Mouse (Mus musculus) kidney, adult 9 months (tissue): ENCODE measurements around the gene Tbce.

ENCODE experiments used
- DNase-seq: peaks from one replicate; pipeline ENCODE4 v3.0.0; 2022

The Tbce gene

DNA sequence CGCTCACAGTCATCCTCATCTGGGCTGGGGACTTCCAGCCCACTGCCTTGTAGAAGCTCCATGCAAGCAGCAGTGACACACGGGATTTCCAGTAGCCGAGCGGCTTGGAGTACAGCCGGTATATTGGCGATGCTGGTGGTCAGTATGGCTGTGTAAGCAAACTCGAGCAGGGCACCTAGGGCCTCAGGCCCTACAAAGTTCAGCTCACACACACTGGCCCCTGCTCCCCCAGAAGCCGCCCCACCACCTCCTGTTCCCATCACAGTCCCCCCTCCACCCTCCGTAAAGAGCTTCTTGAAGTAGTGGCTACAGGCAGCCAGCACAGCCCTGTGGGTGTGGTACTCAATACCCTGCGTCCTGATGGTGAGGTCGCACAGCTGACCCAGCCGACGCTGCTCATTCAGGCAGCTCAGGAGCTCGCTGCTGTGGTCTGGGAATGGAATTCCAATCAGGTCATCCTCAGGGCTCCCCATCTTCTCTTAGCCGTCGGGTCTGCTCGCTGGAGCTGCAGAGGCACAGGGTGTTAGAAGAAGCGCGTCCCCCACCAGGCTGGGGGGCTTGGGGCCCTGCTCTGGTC, 74.0 kb downstream of the Tbce start:
- no peak for DNase-seq

DNA sequence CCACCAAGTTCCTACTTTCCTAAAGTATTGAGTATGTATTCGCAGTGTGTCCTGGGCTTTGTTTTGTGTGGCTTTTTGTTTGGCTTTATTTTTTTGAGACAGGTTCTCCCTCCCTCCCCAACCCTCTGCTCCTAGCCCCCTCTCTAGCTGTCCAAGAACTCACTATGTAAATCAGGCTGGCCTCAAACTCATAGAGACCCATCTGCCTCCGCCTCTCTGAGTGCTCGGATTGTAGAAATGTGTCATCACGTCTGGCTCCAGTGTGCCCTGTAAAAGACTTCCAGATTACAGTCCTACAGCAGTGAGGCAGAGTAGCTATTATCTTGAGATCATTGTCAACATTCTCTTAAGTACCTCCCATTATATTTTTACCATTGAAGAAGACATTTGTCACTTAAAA, 78.4 kb downstream of the Tbce start:
- DNase-seq: no peak

DNA sequence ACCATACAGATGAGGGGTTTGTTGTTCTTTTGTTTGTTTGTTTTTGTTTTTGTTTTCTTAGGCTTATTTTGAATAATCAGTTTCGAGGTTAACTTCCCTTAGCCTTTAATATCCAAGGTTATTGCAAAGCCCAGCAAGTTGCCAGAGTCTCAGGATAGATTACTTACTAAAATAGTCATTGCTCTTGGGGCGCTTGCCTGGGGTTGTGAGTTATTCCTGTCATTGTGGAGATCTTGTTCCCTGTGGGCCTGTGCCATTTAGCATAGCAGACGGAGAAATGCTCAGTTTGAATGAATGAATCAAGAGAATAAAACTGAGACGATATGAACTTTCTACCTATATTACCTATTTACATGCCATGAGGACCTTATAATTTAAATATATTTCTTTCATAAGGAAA, 79.2 kb downstream of the Tbce start:
- DNase-seq: no peak

DNA sequence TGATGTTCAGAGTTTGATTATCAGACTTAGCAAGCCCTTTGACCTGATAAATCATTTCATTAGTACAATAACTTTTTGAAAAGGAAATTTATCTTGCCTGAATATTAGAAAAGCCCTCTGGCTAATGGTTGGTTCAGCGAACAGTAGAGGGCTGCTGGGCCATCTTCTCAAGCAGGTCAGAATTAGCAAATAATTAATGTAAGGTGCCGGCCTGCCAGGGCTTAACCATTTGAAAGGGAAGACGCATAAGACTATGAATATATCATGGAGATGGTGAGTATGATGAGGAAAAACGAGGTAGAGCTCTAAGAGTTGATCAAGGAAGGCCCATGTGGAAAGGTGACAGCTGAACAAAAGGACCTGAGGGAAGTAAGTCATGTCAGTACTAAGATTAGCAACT, 82.8 kb downstream of the Tbce start:
- peak; percentile 68 for DNase-seq

DNA sequence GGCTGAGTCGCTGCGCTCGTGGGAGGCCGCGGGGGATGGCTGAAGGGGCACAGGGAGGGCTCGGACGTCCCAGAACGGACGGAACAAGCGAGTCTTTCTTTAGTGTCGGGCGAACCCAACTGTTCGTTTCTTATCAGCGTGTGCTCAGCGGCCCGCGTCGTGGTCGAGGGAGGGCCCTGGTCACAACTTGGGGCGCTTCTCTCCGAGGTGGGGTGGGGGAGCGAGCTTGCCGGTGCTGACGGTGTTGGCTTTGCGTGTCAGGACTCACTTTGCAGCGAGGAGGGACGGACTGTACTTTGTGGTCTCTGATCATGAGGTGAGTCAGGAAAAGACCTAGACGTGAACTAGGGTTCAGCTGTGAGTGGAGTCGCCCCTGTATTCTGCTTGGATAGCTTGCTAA, 84.5 kb downstream of the Tbce start:
- peak; percentile 45 for DNase-seq

DNA sequence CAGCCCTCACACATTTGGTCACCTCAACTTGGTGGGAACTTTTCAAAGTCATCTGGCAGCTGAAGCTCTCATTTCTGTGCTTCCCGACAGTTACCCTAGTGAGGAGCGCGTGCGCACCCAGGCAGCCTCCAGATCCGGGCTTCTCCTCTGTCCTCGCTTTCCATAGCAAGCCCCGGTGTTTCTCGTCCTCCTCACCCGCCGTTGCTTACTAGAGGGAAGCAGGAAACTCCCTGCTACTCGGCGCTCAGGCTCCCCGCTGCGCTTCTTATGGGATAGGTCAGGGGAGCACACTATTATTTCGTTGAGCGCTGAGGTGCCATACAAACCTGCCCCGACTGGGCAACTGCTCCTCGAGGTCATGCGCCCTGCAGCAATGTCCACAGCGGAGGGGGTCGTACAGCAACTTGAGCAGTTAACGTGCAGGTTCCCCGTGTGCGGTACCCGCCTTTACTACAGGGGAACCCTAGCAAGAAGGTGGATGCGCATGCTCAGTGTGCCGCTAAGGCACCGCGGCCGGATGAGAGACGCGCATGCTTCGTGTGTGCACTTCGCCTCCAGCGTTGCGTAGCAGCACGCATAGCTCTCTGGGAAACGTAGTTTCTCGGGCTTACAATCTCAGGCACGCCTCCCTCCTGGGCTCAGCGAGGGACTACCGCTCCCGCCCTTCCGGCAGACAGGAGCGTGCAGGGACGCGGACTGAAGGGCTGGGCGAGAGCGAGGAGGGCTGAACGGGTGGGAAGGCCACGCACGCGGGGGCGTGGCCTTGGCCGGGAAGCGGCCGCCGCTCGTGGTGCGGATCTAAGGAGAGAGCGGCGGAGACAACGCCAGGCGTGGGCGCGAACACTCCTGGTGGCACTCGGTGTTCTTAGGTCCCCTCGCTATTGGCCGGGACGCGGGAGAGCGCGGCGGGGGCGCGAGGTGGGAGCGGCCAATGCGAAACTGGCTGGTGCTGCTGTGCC, 85.3 kb downstream of the Tbce start, which contains the start of gene B3galnt2:
Gene B3galnt2 (plus strand): TSS at position 596 of the 959 bp plus-strand sequence.
- DNase-seq: peak; percentile 99
